Mouse (Mus musculus) forebrain, embryonic 13.5 days (tissue): ENCODE results near the gene Eya2. TPM values are rescaled to one million over a fixed set of nuclear protein-coding genes. Genes with fewer than 3 reads are reported as not detected.

Experiments
- ATAC-seq: fragments of 200-750 bp; cut with Nextera tagmentation; 2 replicates; pipeline ENCODE4 v1.8.0; 2017
- H3K27ac ChIP-seq: fragments of 300-500 bp; sonication (generic); 2 replicates; pipeline ENCODE4 v1.5.1; 2015; ENCODE audit warnings: inconsistent platforms, mild to moderate bottlenecking, moderate library complexity
- H3K27me3 ChIP-seq: fragments of 300-500 bp; sonication (generic); 2 replicates; pipeline ENCODE4 v1.6.1; 2015; ENCODE audit warnings: mild to moderate bottlenecking, inconsistent platforms
- H3K36me3 ChIP-seq: fragments of 300-500 bp; sonication (generic); 2 replicates; pipeline ENCODE4 v1.6.1; 2015; ENCODE audit warnings: mild to moderate bottlenecking, inconsistent platforms; ENCODE audit not compliant: poor library complexity, severe bottlenecking
- H3K4me1 ChIP-seq: fragments of 300-500 bp; sonication (generic); 2 replicates; pipeline ENCODE4 v1.6.1; 2015; ENCODE audit warnings: inconsistent platforms
- H3K4me2 ChIP-seq: fragments of 300-500 bp; sonication (generic); 2 replicates; pipeline ENCODE4 v1.6.1; 2015; ENCODE audit warnings: inconsistent platforms, mild to moderate bottlenecking, moderate library complexity
- H3K4me3 ChIP-seq: fragments of 300-500 bp; sonication (generic); 2 replicates; pipeline ENCODE4 v1.5.1; 2015; ENCODE audit warnings: mild to moderate bottlenecking, inconsistent platforms
- H3K9ac ChIP-seq: fragments of 300-500 bp; sonication (generic); 2 replicates; pipeline ENCODE4 v1.6.1; 2015; ENCODE audit warnings: mild to moderate bottlenecking, inconsistent platforms
- H3K9me3 ChIP-seq: fragments of 300-500 bp; sonication (generic); replicated peaks from 2 replicates; pipeline ENCODE4 v1.6.1; 2016; ENCODE audit warnings: inconsistent platforms
- WGBS: fragments of 180-500 bp; shearing (Covaris S2); methylation state at CpG from one replicate; pipeline ENCODE4 v1.1.7; 2015; 5-methylcytosine and 5-hydroxymethylcytosine counted together
- polyA plus RNA-seq: library from polyadenylated mRNA; unstranded; fragments of >200 nt; fragmentation: Nextera tagmentation; extraction: Ambion mirVana; gene quantifications from 2 replicates; pipeline ENCODE4 v1.2.1, GENCODE M21; 2015

Eya2 gene
- polyA plus RNA-seq, 1 experiment from 2014 or later, result 2.5 TPM

- H3K4me1 ChIP-seq, result 0 out of 2 replicates have a peak, but pooled peaks cover 4% of the 10 kb centered on the region
- no peaks in the 10 kb centered on the region for H3K27me3 ChIP-seq
- no peak overlapping the region for H3K4me3 ChIP-seq
- no peak overlapping the region for H3K9ac ChIP-seq
- H3K4me2 ChIP-seq, result no peak overlapping the region
- WGBS, result 82% methylated on average over 3 of the region's 3 CpGs
- no peak for ATAC-seq
- H3K36me3 ChIP-seq, result peaks cover 92% of the 10 kb centered on the region
- H3K27ac ChIP-seq, result peak overlapping the region; percentile 25; the same call in 1 of the 2 replicates
- no peaks in the 10 kb centered on the region for H3K9me3 ChIP-seq
Observed at GRCm38 (mm10) chr2:165820073-165820472, 225.2 kb downstream of the Eya2 start.

GRCm38 (mm10) chr2:165820504-165821095, 225.8 kb downstream of the Eya2 start:
- no peak overlapping the region for H3K9ac ChIP-seq
- H3K9me3 ChIP-seq, result no peaks in the 10 kb centered on the region
- no peak for ATAC-seq
- H3K27ac ChIP-seq, result peak overlapping the region; percentile 25; the same call in 1 of the 2 replicates
- H3K4me2 ChIP-seq, result no peak overlapping the region
- H3K36me3 ChIP-seq, result peaks cover 92% of the 10 kb centered on the region
- 0 out of 2 replicates have a peak, but pooled peaks cover 4% of the 10 kb centered on the region for H3K4me1 ChIP-seq
- no peak overlapping the region for H3K4me3 ChIP-seq
- H3K27me3 ChIP-seq, result no peaks in the 10 kb centered on the region
- WGBS, result 87% methylated on average over 15 of the region's 15 CpGs

Other genes starting within 250 kb of the Eya2 start
- 5.7 and 6.1 TPM in 2 replicates for gene Zfp663, start 226.3 kb upstream of the Eya2 start, polyA plus RNA-seq
- 13.6 and 15.5 TPM in 2 replicates for gene Zfp334, start 206.8 kb upstream of the Eya2 start, polyA plus RNA-seq
- not detected in 2 replicates for gene Ocstamp, start 194.6 kb upstream of the Eya2 start, polyA plus RNA-seq
- gene Slc13a3, start 121.8 kb upstream of the Eya2 start, polyA plus RNA-seq, result 2.8 and 3.1 TPM in 2 replicates
- gene Trp53rka, start 101.7 kb upstream of the Eya2 start, polyA plus RNA-seq, result 41.3 and 47.0 TPM in 2 replicates
- 2.7 and 2.8 TPM in 2 replicates for gene Slc2a10, start 91.2 kb upstream of the Eya2 start, polyA plus RNA-seq